Mouse (Mus musculus) bone marrow macrophage, adult 2 months (primary cell): Measurements from ENCODE around the gene Aaed1. TPM values are rescaled to one million over a fixed set of nuclear protein-coding genes. Genes with fewer than 3 reads are reported as not detected.
"Not testable (repeated sequence)": the region's sequence is repeated elsewhere in the genome, so short reads cannot be mapped to it uniquely, and the experiment has no call there.

ENCODE experiments used
- H3K27ac ChIP-seq: 2 replicates; pipeline ENCODE4 v1.5.1; 2012; ENCODE audit warnings: low read depth, low read length; ENCODE audit not compliant: insufficient read depth
- H3K4me1 ChIP-seq: 2 replicates; pipeline ENCODE4 v1.6.1; 2012; ENCODE audit warnings: low read length; ENCODE audit not compliant: control insufficient read depth, insufficient read depth
- H3K4me3 ChIP-seq: 2 replicates; pipeline ENCODE4 v1.5.1; 2012; ENCODE audit warnings: mild to moderate bottlenecking, low read length, moderate library complexity; ENCODE audit not compliant: insufficient read depth
- CTCF ChIP-seq: IDR thresholded peaks from 2 replicates; pipeline ENCODE4 v1.5.1; 2012; ENCODE audit warnings: low read depth, mild to moderate bottlenecking, low read length, moderate library complexity
- POLR2A ChIP-seq: IDR thresholded peaks from 2 replicates; pipeline ENCODE4 v1.6.1; 2012; ENCODE audit warnings: mild to moderate bottlenecking, low read depth, low read length, borderline replicate concordance
- polyA plus RNA-seq: library from polyadenylated mRNA; stranded (reverse); fragments of >200 nt; gene quantifications from 2 replicates; pipeline ENCODE4 v1.2.4, GENCODE M21; 2012; ENCODE audit not compliant: missing spikeins, insufficient read depth, insufficient read length

Aaed1 gene
- polyA plus RNA-seq, 1 experiment: 58.1 TPM

- no peak overlapping the region for H3K27ac ChIP-seq
- peaks cover 38% of the 10 kb centered on the region for H3K4me1 ChIP-seq
- TF ChIP-seq CTCF: no peak
- no peak for TF ChIP-seq POLR2A
- no peak overlapping the region for H3K4me3 ChIP-seq
These were observed 55.3 kb downstream of the Aaed1 start for GRCm38 (mm10) chr13:64257010-64257813.

DNA sequence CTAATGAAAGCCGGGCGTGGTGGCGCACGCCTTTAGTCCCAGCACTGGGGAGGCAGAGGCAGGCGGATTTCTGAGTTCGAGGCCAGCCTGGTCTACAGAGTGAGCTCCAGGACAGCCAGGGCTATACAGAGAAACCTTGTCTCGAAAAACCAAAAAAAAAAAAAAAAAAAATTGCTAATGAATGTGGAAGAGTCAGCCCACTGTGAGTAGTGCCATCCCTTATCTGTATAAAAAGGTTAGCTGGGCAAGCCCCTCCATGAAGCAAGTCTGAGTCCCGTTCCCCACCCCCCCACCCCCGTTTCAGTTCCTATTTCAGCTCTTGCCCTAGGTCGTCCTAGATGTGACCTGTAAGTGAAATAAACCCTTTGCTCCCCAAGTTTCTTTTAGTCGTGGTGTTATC lies 58.3 kb downstream of the Aaed1 start:
- H3K27ac ChIP-seq, H3K4me3 ChIP-seq: not testable (repeated sequence)
- peaks cover 38% of the 10 kb centered on the region for H3K4me1 ChIP-seq

- TF ChIP-seq POLR2A (no peak), CTCF (no peak)
- H3K27ac ChIP-seq: no peak overlapping the region
These were observed 58.8 kb downstream of the Aaed1 start for GRCm38 (mm10) chr13:64253697-64254096.

DNA sequence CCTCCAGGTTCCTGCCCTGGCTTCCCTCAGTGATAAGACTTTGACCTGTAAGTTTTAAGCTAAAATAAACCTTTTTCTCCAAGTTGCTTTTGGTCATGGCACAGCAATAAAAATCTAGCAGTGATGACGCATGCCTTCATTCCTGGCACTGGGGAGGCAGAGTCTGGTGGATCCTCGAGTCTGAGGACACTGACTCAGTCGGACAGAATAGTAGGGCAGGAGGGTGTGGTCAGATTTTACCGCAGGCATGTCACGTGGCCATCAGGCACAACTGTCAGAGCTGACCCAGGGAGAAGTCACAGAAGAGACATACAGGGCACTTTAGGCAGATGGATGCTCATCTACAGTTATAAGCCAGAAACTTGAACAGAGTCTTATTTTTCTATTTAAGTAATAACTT lies 60.4 kb downstream of the Aaed1 start:
- Histone ChIP-seq H3K4me3 (no peak overlapping the region), H3K4me1 (peaks cover 30% of the 10 kb centered on the region), H3K27ac (peak overlapping the region; percentile 36)
- TF ChIP-seq CTCF (no peak), POLR2A (no peak)

More at GRCm38 (mm10) chr13:64253697-64254096, 58.8 kb downstream of the Aaed1 start:
- Histone ChIP-seq H3K4me1 (peaks cover 35% of the 10 kb centered on the region), H3K4me3 (no peak overlapping the region)

DNA sequence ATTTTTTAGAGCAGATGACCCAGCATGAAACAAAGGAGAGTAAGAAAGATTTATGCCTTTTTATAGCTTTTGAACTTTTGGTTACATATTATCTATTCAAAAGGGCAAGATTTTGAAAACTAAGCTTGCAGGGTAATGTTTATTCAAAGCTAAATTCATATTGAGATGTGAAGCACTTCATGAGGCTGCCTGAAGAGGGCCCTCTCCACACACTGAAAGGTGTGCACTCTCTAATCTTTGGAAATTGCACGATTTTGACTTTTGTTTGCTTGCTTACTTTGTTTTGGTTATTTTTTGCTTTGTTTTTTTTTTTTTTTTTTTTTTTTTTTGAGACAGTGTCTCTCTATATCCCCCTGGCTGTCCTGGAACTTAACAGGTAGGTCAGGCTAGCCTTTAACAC lies 62.1 kb downstream of the Aaed1 start:
- no peak overlapping the region for H3K4me3 ChIP-seq
- no peak overlapping the region for H3K27ac ChIP-seq
- peaks cover 25% of the 10 kb centered on the region for H3K4me1 ChIP-seq
- TF ChIP-seq POLR2A: no peak
- no peak for TF ChIP-seq CTCF

GRCm38 (mm10) chr13:64248775-64249524 lies 63.6 kb downstream of the Aaed1 start:
- Histone ChIP-seq H3K4me1 (peaks cover 19% of the 10 kb centered on the region), H3K27ac (peak overlapping the region; percentile 84), H3K4me3 (peak overlapping the region; percentile 77)
- TF ChIP-seq CTCF (peak; percentile 89), POLR2A (no peak)

- TF ChIP-seq POLR2A (peak; percentile 43; the same call in 1 of the 2 replicates), CTCF (no peak)
- peak overlapping the region; percentile 84 for H3K27ac ChIP-seq
- H3K4me3 ChIP-seq: peak overlapping the region; percentile 77
These were observed 64.2 kb downstream of the Aaed1 start for GRCm38 (mm10) chr13:64248161-64248774.

GRCm38 (mm10) chr13:64246106-64246505 lies 66.4 kb downstream of the Aaed1 start:
- TF ChIP-seq CTCF (no peak), POLR2A (no peak)
- no peak overlapping the region for H3K4me3 ChIP-seq
- no peak overlapping the region for H3K27ac ChIP-seq
- peaks cover 12% of the 10 kb centered on the region for H3K4me1 ChIP-seq

More at GRCm38 (mm10) chr13:64248161-64248774, 64.2 kb downstream of the Aaed1 start:
- peaks cover 19% of the 10 kb centered on the region for H3K4me1 ChIP-seq

GRCm38 (mm10) chr13:64244685-64245261 lies 67.7 kb downstream of the Aaed1 start:
- Histone ChIP-seq H3K4me1 (peaks cover 12% of the 10 kb centered on the region), H3K27ac (no peak overlapping the region), H3K4me3 (no peak overlapping the region)
- no peak for TF ChIP-seq POLR2A
- no peak for TF ChIP-seq CTCF

DNA sequence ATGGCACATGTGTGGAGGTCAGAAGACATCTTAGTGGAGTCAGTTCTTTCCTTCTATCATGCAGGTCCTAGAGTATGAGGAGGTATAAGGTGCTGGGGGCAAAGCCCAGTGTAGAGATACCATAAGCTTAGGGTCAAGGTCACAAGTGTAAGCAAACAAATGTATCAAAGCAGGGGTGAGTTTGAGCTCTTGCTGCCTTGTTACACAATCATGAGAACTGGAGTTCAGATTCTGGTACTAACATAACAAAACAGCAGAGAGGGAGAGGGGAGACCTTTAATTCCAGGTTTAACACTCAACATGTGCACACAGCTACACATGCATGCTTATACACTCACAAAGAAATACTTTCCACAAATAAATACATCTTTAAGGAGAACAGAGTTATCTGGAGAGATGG lies 69.8 kb downstream of the Aaed1 start:
- Histone ChIP-seq H3K4me3 (no peak overlapping the region), H3K4me1 (peaks cover 9% of the 10 kb centered on the region), H3K27ac (no peak overlapping the region)
- no peak for TF ChIP-seq POLR2A
- TF ChIP-seq CTCF: no peak
